8 mouse cellular contexts compared by ENCODE assay signal in genomic region chr17:79020208-79020983, GRCm38 (mm10). TPM values are rescaled to one million over a fixed set of nuclear protein-coding genes. Genes with fewer than 3 reads are reported as not detected.
DNase-seq lines count a peak whose midpoint lies in the region; ATAC-seq and TF ChIP-seq lines count a peak whose summit lies in the region.

Gene Prkd3, minus strand, starts transcription at chr17:79020816.

- H3K4me2 ChIP-seq in embryonic facial prominence, embryonic 12.5 days (replicated peaks), result peak within 1 kb of the TSS; percentile 72
- H3K4me2 ChIP-seq in limb, embryonic 12.5 days, result peak within 1 kb of the TSS; percentile 62
- peak within 1 kb of the TSS; percentile 67 for H3K4me2 ChIP-seq in midbrain, embryonic 12.5 days (replicated peaks)

- DNase-seq in cerebellum, adult 9-10 months, result no peak
- peak; percentile 82 to 83 for DNase-seq in heart, adult 2 months
- DNase-seq in kidney, adult 18-20 months, result peak; percentile 72

- peak within 1 kb of the TSS; percentile 85 for H3K4me3 ChIP-seq in embryonic facial prominence, embryonic 12.5 days
- peak within 1 kb of the TSS; percentile 91 for H3K4me3 ChIP-seq in heart, adult 2 months
- H3K4me3 ChIP-seq in limb, embryonic 12.5 days (replicated peaks), result peak within 1 kb of the TSS; percentile 87
- H3K4me3 ChIP-seq in midbrain, embryonic 12.5 days, result peak within 1 kb of the TSS; percentile 81
- H3K4me3 ChIP-seq in small intestine, adult 2 months (ENCODE audit: low read depth, low read length), result peak within 1 kb of the TSS; percentile 72

- H3K79me2 ChIP-seq in heart, adult 2 months (replicated peaks; ENCODE audit: control insufficient read depth, insufficient read depth, low read length), result peaks cover 1% of the 10 kb centered on the region

- peak within 1 kb of the TSS; percentile 94 for H3K27ac ChIP-seq in embryonic facial prominence, embryonic 12.5 days
- peak within 1 kb of the TSS; percentile 92 for H3K27ac ChIP-seq in heart, adult 2 months
- H3K27ac ChIP-seq in limb, embryonic 12.5 days, result peak within 1 kb of the TSS; percentile 95
- peak within 1 kb of the TSS; percentile 90 for H3K27ac ChIP-seq in midbrain, embryonic 12.5 days (replicated peaks)
- H3K27ac ChIP-seq in small intestine, adult 2 months (ENCODE audit: insufficient read depth, low read depth, low read length), result peak within 1 kb of the TSS; percentile 14

- H3K9me3 ChIP-seq in embryonic facial prominence, embryonic 12.5 days, result no peaks in the 10 kb centered on the region
- no peaks in the 10 kb centered on the region for H3K9me3 ChIP-seq in limb, embryonic 12.5 days
- no peaks in the 10 kb centered on the region for H3K9me3 ChIP-seq in midbrain, embryonic 12.5 days

- TF ChIP-seq EP300 in heart, adult 2 months (IDR thresholded peaks at IDR 0.05; ENCODE audit: insufficient read depth, low read depth, low read length), result no peak

- 0 out of 2 replicates have a peak, but pooled peaks have one; percentile 31 for ATAC-seq in cerebellum, adult (ENCODE audit: insufficient number of reproducible peaks, low FRiP score, low TSS enrichment)
- ATAC-seq in embryonic facial prominence, embryonic 12.5 days (ENCODE audit: insufficient number of reproducible peaks, insufficient read depth, low FRiP score, low TSS enrichment), result peak; percentile 89
- peak; percentile 88 for ATAC-seq in limb, embryonic 12.5 days (ENCODE audit: insufficient number of reproducible peaks, insufficient read depth, low FRiP score, low TSS enrichment, low read depth)
- ATAC-seq in midbrain, embryonic 12.5 days (ENCODE audit: low FRiP score, low read depth), result peak; percentile 93

- TF ChIP-seq CTCF in heart, adult 2 months (IDR thresholded peaks at IDR 0.05), result no peak
- TF ChIP-seq CTCF in small intestine, adult 2 months (IDR thresholded peaks at IDR 0.05; ENCODE audit: extremely low read depth, insufficient read length, insufficient replicate concordance, low read depth, low read length), result no peak

- intact Hi-C loops in heart, adult 2 months (cut with DNase I), result loop anchor here (2.0 to 5.0 kb wide), 2 partner anchors 33 to 84 kb away; partner anchors contain the start of genes Cebpz and Ndufaf7

- peak; percentile 38; the same call in 1 of the 2 replicates for TF ChIP-seq POLR2A in heart, adult 2 months (IDR thresholded peaks at IDR 0.05; ENCODE audit: insufficient read depth, low read depth, low read length)
- no peak for TF ChIP-seq POLR2A in small intestine, adult 2 months (IDR thresholded peaks at IDR 0.05; ENCODE audit: low read depth, low read length)

- H3K27me3 ChIP-seq in embryonic facial prominence, embryonic 12.5 days, result no peaks in the 10 kb centered on the region
- H3K27me3 ChIP-seq in heart, adult 2 months (ENCODE audit: control insufficient read depth, insufficient read depth, low read length), result no peaks in the 10 kb centered on the region
- H3K27me3 ChIP-seq in limb, embryonic 12.5 days, result peaks cover 10% of the 10 kb centered on the region
- peaks cover 10% of the 10 kb centered on the region for H3K27me3 ChIP-seq in midbrain, embryonic 12.5 days
- peaks cover 7% of the 10 kb centered on the region; the same call in 1 of the 2 replicates for H3K27me3 ChIP-seq in small intestine, adult 2 months (ENCODE audit: control insufficient read depth, insufficient read depth, low read length)

- H3K4me1 ChIP-seq in embryonic facial prominence, embryonic 12.5 days, result peaks cover 20% of the 10 kb centered on the region
- H3K4me1 ChIP-seq in heart, adult 2 months (ENCODE audit: control insufficient read depth, insufficient read depth, low read length), result peaks cover 5% of the 10 kb centered on the region
- H3K4me1 ChIP-seq in limb, embryonic 12.5 days (replicated peaks), result peaks cover 27% of the 10 kb centered on the region
- H3K4me1 ChIP-seq in midbrain, embryonic 12.5 days, result peaks cover 26% of the 10 kb centered on the region
- H3K4me1 ChIP-seq in small intestine, adult 2 months (ENCODE audit: control insufficient read depth, insufficient read depth, insufficient read length, low read length), result no peaks in the 10 kb centered on the region; the same call in 1 of the 2 replicates

- no peaks in the 10 kb centered on the region for H3K36me3 ChIP-seq in embryonic facial prominence, embryonic 12.5 days
- H3K36me3 ChIP-seq in heart, adult 2 months (ENCODE audit: control insufficient read depth, insufficient read depth, low read length), result peaks cover 14% of the 10 kb centered on the region
- no peaks in the 10 kb centered on the region; the same call in 1 of the 2 replicates for H3K36me3 ChIP-seq in limb, embryonic 12.5 days
- no peaks in the 10 kb centered on the region for H3K36me3 ChIP-seq in midbrain, embryonic 12.5 days
- H3K36me3 ChIP-seq in small intestine, adult 2 months (ENCODE audit: control insufficient read depth, insufficient read depth, low read length), result no peaks in the 10 kb centered on the region

- H3K9ac ChIP-seq in embryonic facial prominence, embryonic 12.5 days, result peak within 1 kb of the TSS; percentile 89
- H3K9ac ChIP-seq in heart, adult 2 months (ENCODE audit: low read depth, low read length), result peak within 1 kb of the TSS; percentile 89
- peak within 1 kb of the TSS; percentile 88 for H3K9ac ChIP-seq in limb, embryonic 12.5 days (replicated peaks)
- peak within 1 kb of the TSS; percentile 73 for H3K9ac ChIP-seq in midbrain, embryonic 12.5 days (replicated peaks)

- WGBS in embryonic facial prominence, embryonic 12.5 days, result 0% methylated on average over 79 of the region's 113 CpGs
- WGBS in heart, adult 2 months, result under 1% methylated on average over 111 of the region's 113 CpGs
- under 1% methylated on average over 107 of the region's 113 CpGs for WGBS in limb, embryonic 12.5 days
- under 1% methylated on average over 72 of the region's 113 CpGs for WGBS in midbrain, embryonic 12.5 days
- WGBS in small intestine, adult 2 months, result under 1% methylated on average over 105 of the region's 113 CpGs

RNA-seq across cellular contexts. Expression of gene Prkd3, which starts in this region (rescaled TPM):
- 55.0 and 57.3 TPM in 2 replicates for polyA plus RNA-seq in embryonic facial prominence, embryonic 12.5 days (2016; fragmentation: Nextera tagmentation; extraction: Ambion mirVana)
- 10 to 100 TPM; 16.3 to 16.6 TPM for total RNA-seq in heart, adult 2 months (2021)
- 6.9 and 12.2 TPM in 2 replicates for polyA plus RNA-seq in heart, adult 2 months (2012; rRNA removed)
- 56.8 and 57.6 TPM in 2 replicates for polyA plus RNA-seq in limb, embryonic 12.5 days (2016; fragmentation: Nextera tagmentation; extraction: Ambion mirVana)
- polyA plus RNA-seq in midbrain, embryonic 12.5 days (2016; fragmentation: Nextera tagmentation; extraction: Ambion mirVana), result 43.0 and 43.1 TPM in 2 replicates
- polyA plus RNA-seq in small intestine, adult 2 months (2012; rRNA removed), result 1.5 and 1.6 TPM in 2 replicates

Comparison
In these comparisons a context has a peak if more than half of its experiments do, and no peak if none do; other contexts are left out.
1. ATAC-seq: peak in every context shown above with its lines; median percentile 93 in midbrain, embryonic 12.5 days; 89 in embryonic facial prominence, embryonic 12.5 days; 88 in limb, embryonic 12.5 days; 31 in cerebellum, adult.
2. H3K27ac ChIP-seq: peak in every context shown above with its lines; median percentile 95 in limb, embryonic 12.5 days; 94 in embryonic facial prominence, embryonic 12.5 days; 92 in heart, adult 2 months; 90 in midbrain, embryonic 12.5 days; 14 in small intestine, adult 2 months.